Mouse (Mus musculus) gonadal fat pad, adult 2 months (tissue): ENCODE results near the gene Rad51d. TPM values are rescaled to one million over a fixed set of nuclear protein-coding genes. Genes with fewer than 3 reads are reported as not detected.

Source experiments
- DNase-seq: peaks from one replicate; pipeline ENCODE4 v3.0.0-alpha.2; 2012; ENCODE audit warnings: low read depth
- polyA plus RNA-seq: library from polyadenylated mRNA; depleted of rRNA; stranded (reverse); fragments of >200 nt; gene quantifications from 2 replicates; pipeline ENCODE4 v1.2.3, GENCODE M21; 2012

Gene Rad51d
- polyA plus RNA-seq, 1 experiment: 22.4 TPM

- DNase-seq: no peak
Observed at GRCm38 (mm10) chr11:82891936-82892335, 1.5 kb upstream of the Rad51d start, which contains the start of gene Fndc8. Fndc8 (plus strand) TSS chr11:82892124.

DNA sequence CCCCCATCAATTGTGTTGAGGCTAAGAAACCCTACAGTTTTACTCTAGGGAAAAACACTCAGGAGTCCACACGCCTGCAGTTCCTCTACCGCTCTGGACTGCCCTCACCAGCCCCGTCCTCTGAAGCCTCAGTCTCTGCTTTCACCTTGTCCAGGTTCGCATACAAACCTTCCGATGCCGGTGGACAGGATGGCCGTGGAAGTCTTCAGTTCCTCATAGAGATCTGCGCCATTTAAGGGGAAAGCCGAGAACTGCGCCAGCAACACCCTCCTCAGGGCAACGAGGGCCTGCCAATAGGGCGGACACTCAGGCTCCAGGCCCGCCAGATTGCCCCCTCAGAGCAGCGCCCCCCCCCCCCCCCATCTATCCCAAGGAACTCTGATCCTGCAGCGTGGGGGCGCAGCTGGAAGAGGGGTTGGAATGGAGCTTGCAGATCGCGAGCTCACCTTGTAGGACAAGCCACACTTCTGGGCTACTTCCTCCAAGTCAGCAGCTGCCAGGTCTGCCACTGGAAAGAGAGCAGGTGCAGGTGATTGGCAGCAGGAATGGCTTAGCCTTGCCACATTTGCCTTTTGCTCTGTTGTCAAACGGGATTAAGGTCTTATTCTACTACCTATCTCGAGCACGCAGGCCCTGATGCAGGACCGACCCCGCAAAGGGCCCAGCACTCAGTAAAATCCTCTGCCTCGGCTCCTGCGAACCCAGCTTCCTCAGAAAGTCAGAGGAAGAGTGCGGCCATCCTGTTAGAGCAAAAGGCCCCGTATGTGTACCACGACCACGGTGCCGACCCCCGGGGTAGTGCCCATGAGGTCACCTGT is 681 bp downstream of the Rad51d start:
- DNase-seq: peak; percentile 38

DNA sequence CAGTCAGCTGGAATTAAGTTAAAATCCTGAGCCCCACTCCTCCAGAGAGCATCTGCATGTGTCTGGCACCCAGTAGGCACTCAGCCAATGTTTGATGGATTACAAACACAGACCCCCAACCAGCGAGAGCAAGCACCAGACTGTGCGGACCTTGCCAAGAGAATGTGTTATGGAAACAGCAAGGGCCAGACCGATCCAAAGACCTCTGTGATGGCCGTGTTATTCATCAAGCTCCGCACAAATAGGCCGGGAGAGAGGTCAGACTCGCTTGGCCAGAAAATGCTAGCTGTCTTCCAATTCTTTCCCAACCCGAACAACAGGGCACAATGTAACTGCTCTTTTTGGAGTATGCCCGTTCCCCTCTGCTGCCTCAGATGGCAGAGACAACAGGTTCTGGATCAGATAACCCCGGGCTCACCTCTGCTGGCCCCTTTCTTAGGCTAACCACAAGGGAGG is 1.9 kb downstream of the Rad51d start:
- DNase-seq: peak; percentile 65

- no peak for DNase-seq
Observed at GRCm38 (mm10) chr11:82886559-82886958, 3.9 kb downstream of the Rad51d start.

DNA sequence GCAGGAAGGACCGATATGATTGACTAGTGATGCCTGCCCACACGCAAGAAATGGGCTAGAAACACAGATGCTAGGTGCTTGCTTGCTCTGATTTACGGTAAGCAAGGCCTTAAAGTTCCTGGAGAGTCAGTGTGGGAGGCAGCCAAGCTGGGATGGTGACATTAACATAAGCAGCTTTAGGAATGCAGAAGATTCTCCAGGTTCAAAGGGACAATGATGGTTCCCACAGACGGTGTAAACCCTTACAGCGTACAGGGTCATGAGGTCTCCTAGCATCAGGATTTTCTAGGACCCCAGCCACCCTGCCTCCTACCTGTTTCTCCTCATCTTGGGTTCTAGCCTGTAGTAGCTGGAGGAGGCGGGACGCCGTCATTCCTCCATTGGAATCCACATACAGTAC is 7.2 kb downstream of the Rad51d start:
- no peak for DNase-seq

- DNase-seq: no peak
Observed at GRCm38 (mm10) chr11:82877726-82878344, 12.6 kb downstream of the Rad51d start.

DNA sequence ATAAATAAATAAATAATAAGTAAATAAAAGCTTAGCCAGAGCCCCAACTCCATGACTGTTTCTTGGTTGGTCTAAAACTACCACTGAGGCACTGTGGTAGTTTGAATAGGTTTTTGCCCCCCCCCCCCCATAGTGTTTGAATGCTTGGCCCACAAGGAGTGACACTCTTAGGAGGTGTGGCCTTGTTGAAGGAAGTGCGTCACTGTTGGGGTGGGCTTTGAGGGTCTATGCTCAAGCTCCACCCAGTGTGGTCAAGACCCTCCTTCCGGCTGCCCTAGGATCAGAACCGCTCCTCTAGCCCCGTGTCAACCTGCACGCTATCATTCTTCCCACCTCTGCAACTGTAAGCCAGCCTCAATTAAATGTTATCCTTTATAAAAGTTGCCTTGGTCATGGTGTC is 14.8 kb downstream of the Rad51d start:
- no peak for DNase-seq

GRCm38 (mm10) chr11:82874924-82875323 is 15.5 kb downstream of the Rad51d start:
- DNase-seq: no peak

GRCm38 (mm10) chr11:82871031-82871446 is 19.4 kb downstream of the Rad51d start, which contains the start of gene Rffl:
Rffl (minus strand) TSS chr11:82871210.
- no peak for DNase-seq

DNA sequence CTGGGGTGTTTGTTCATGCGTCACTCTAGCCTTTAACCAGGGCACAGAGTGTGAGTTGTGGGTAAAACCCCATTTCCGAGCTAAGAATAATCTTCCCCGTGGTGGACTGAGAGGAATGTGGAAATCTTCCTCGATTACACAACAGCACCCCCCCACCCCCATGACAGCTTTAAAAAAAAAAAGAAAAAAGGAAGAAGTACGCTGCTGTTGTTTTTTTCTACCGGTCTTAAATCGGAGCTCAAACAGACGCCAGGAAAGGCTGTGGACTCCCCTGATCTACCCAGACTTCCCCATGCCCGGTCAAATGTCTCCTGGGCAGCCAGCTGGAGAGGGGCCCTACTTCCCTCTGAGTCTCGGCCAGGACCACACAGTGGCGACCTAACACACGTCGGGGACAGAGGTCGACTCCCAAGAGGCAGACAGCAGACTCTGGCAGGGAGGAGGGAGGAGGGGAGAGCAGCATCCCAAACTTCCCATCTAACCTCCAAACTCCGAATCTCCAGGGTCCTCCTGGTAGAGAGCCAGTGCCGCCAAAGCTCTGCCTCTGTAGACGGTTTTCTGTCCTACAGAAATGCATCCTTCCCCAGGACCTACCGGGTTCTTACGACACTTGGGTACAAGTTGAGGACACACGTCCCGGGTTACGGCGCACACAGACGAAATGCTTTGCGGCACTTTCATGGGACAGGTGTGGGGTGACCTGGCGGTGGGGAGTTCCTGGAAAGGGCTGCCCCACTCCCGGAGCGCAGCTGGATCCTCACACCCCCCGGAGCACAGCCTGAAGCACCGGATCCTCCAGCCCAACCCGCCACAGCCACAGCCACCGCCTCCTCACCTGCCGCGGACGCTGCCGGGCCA is 20.0 kb downstream of the Rad51d start:
- no peak for DNase-seq

DNA sequence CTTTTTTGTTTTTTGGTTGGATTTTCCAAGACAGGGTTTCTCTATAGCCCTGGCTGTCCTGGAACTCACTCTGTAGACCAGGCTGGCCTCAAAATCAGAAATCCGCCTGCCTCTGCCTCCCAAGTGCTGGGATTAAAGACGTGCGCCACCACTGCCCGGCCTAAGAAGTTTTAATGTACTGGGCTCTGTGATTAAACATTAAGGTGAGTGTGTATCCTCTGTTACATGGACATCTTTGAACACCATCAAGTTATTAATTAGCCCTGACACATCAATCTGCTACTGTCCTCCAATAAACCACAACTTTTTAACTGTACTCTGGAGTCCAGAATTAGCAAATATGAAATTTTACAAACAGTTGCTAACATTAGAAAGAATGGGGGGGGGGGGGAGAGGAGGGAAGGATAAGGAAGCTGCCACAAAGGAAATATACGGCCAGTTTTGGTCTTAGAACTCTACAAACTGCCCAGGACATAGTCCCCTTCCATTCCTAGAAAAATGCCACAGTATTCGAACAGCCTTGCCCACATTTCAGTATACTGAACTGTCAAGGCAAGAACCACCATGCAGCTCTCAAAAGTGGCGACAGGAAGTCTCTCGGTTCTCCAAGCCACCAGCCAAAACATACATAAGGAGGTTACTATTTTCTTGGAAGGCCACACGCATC is 20.8 kb downstream of the Rad51d start:
- DNase-seq: no peak

DNA sequence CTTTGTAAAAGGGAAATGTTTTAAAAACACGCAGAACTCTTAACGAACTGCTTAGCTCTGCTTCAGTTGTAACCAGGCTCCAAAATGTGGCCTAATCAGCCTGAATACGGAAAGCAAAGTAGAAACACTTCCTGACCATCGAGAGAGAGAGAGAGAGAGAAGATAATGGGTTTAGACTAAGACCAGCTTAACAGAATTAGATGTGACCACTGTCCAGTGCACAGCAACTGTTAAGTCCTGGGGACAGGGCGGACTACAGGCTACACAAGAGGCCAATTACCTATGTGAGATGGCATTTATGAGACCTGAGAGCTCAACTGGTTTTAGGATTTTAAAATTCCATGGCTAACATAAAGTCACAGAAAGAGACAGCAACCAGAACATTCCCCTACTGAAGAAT is 22.5 kb downstream of the Rad51d start:
- DNase-seq: no peak

DNA sequence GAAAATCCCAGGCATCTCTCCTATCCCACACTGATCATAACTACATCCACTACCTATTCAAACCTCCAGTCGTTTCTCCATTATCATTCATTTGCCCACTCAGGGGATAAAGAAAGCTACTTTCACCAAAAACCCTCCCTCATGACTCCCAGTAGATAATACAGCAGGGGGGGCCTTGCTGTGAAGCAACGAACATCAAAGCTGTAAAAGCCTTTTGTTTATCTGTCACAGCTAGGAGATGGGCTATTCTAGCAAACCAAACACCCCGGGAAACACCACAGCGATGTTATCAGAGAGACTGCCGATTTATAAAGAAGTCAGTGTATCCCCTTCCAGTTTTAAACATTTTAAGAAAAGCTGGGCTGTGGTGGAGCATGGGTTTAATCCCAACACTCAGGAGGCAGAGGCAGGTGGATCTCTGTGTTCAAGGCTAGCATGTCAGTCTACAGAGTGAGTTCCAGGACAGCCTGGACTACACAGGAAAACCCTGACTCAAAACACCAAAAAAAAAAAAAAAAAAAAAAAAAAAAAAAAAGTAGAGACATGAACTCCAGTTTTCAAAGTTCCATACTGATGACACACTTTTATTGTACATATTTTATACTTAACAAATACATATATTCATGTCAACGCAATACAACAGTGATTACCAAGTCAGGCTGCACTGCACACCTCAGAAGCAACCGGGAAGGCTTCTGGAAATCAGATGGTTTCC is 23.4 kb downstream of the Rad51d start:
- no peak for DNase-seq

DNA sequence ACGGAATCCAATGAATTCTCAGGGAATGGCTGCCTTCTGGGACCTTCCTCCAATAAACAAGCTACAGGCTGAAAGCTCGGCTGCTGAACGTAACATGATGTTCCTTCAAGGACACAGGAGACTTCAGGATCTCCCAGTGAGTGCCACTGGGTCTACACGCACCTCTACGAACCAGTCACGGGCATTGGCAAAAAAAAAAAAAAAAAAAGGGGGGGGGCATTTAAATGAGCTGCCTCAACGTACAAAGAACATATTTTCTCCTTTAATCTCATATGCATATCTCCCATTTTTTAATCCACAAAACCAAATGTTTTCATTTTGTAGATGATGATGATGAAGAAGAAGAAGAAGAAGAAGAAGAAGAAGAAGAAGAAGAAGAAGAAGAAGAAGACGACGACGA is 24.5 kb downstream of the Rad51d start:
- no peak for DNase-seq

GRCm38 (mm10) chr11:82863488-82863931 is 26.9 kb downstream of the Rad51d start:
- no peak for DNase-seq

DNA sequence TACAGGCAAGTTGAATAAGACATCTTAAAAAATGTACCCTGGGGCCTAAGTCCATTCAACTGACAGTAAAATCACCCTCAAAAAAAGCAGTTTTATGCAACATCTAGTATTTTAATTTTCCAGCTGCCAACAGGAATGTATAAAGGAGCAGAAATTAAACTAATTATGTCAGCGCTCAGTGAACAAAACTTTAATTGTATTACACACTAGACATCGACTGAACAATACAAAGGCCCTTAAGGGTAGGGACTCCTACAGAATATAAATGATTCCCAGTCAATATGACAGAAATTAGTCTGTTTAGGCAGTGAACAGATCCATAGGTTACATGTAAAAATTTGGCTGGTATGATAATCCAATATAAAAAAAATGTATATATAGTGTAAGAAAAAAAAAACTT is 27.4 kb downstream of the Rad51d start:
- DNase-seq: no peak

DNA sequence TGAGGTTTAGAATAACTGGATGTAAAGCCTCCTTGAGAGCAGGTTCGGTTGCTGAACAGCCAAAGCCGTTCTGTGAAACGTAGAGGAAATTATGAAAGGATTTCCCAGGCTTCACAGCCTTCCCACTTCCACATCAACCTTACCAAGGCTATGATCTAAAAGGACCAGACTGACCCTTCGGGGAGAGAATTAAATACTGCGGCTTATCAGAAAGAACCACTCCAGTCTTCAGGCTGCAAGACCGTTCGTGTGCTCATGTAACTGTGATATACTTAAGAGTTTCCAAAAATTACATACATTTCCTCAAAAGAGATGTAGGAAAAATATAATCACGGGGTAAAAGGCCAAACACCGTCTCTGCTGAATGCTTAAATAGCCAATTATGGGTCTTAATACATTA is 27.8 kb downstream of the Rad51d start:
- no peak for DNase-seq

DNA sequence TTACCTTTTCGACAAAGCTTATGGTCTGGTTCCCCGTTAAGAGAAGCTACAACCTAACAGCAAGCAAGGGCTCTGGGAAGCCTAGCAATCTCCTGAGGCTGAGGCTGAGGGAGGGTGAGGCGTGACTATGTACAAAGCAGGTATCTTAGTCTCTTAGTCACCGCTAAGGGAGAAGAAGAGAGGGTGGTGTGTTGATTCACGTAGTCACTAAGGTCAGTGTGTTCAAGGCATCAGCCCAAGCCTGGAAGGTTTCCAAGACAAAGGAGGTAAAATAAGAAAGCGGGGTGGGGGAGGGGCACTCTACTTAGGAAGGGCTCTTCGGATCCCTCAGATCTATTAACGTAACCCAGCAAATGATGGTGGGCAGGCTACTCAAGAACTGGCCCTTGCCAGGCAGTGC is 28.9 kb downstream of the Rad51d start:
- DNase-seq: no peak

GRCm38 (mm10) chr11:82860759-82861158 is 29.7 kb downstream of the Rad51d start:
- DNase-seq: no peak

GRCm38 (mm10) chr11:82857307-82857848 is 33.0 kb downstream of the Rad51d start:
- DNase-seq: no peak

DNA sequence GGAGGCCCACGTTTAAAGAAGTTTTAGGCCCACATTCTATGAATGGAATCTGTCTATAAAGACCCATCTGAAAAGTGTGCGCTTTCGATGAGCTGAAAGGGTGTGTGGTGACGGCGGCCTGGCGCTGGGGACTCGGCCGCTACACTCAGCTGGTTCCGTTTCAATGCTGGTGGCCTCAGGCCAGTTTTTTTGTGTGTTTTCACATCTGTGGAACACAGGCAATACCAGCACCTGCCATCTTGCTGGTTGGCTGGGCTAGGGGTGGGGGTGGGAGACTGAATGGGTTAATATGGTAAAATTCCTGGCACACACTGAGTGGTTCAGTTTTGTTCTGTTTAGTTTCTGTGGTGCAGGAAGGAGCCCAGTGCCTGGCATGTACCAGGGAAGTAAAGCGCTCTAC is 34.4 kb downstream of the Rad51d start:
- no peak for DNase-seq
